ENCODE assay signal across 28 mouse cellular contexts in the genomic region with DNA sequence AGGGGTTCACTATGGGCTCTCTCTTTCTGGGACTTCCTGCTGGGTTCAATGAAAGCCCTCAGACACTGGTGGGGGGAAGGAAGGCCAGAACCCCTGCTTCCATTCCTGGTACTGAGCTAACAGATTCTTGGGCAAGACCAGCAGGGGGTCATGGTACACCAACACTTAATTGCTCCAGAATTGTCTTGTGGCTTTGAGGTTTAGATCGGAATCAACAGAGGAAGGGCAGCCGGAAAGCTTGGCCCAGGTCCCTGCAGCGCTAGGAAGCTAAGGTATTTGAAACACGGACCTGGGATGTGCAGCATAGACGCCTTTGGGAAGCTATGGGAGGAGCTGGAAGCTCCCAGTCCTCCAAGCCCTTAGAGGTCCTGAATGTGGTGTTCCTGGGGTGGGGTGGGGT. TPM values are rescaled to one million over a fixed set of nuclear protein-coding genes. Genes with fewer than 3 reads are reported as not detected.
DNase-seq lines count a peak whose midpoint lies in the region; ATAC-seq and TF ChIP-seq lines count a peak whose summit lies in the region.
"Had no signal": no experiment of that assay in that cellular context is flagged by ENCODE, and none has a peak within 500 bp of the region (broad histone marks: within the 10 kb centered on the region; RNA-seq: fewer than 3 reads in every experiment).

No protein-coding gene starts in this region.

- H3K4me1 ChIP-seq in liver, postnatal 0 days (ENCODE audit: insufficient read depth), result peaks cover 7% of the 10 kb centered on the region
- no peaks in the 10 kb centered on the region for H3K4me1 ChIP-seq in liver, embryonic 12.5 days
- H3K4me1 ChIP-seq in bone marrow, adult 2 months (ENCODE audit: control insufficient read depth, insufficient read depth, low read length), result peaks cover 15% of the 10 kb centered on the region
- H3K4me1 ChIP-seq: heart, embryonic 15.5 days; hindbrain, embryonic 12.5 days; limb, embryonic 13.5 days; stomach, embryonic 15.5 days had no signal

- no peak for TF ChIP-seq EP300 in liver, postnatal 0 days (IDR thresholded peaks at IDR 0.05; ENCODE audit: low read depth)

- H3K4me3 ChIP-seq in liver, postnatal 0 days (ENCODE audit: low read depth, low read length), result no peak overlapping the region
- no peak overlapping the region for H3K4me3 ChIP-seq in liver, embryonic 12.5 days
- H3K4me3 ChIP-seq in bone marrow, adult 2 months (replicated peaks; ENCODE audit: control insufficient read depth, low read depth, low read length), result no peak overlapping the region
- H3K4me3 ChIP-seq: erythroblast, embryonic 14.5 days; heart, embryonic 15.5 days; hindbrain, embryonic 12.5 days; intestine, embryonic 15.5 days; limb, embryonic 13.5 days; stomach, embryonic 15.5 days had no signal

- WGBS in liver, postnatal 0 days (ENCODE audit: insufficient replicate concordance), result 22% methylated on average over 5 of the region's 5 CpGs
- 29% methylated on average over 5 of the region's 5 CpGs for WGBS in liver, embryonic 12.5 days (ENCODE audit: insufficient replicate concordance)
- 7% methylated on average over 5 of the region's 5 CpGs for WGBS in bone marrow, adult 2 months

- H3K36me3 ChIP-seq in liver, postnatal 0 days (replicated peaks; ENCODE audit: insufficient read depth, low read length), result no peaks in the 10 kb centered on the region
- H3K36me3 ChIP-seq in liver, embryonic 12.5 days, result no peaks in the 10 kb centered on the region
- H3K36me3 ChIP-seq: heart, embryonic 15.5 days; hindbrain, embryonic 12.5 days; intestine, embryonic 15.5 days; limb, embryonic 13.5 days; stomach, embryonic 15.5 days had no signal

- H3K4me2 ChIP-seq in liver, postnatal 0 days (ENCODE audit: low read depth, low read length), result no peak overlapping the region
- no peak overlapping the region for H3K4me2 ChIP-seq in liver, embryonic 12.5 days
- H3K4me2 ChIP-seq: heart, embryonic 15.5 days; hindbrain, embryonic 12.5 days; intestine, embryonic 15.5 days; limb, embryonic 13.5 days; liver, embryonic 11.5 days; midbrain, embryonic 11.5 days; stomach, embryonic 15.5 days had no signal

- H3K27ac ChIP-seq in liver, postnatal 0 days (ENCODE audit: low read depth), result peak overlapping the region; percentile 52; the same call in 1 of the 2 replicates
- H3K27ac ChIP-seq in liver, embryonic 12.5 days, result no peak overlapping the region
- peak overlapping the region; percentile 76 for H3K27ac ChIP-seq in bone marrow, adult 2 months (ENCODE audit: control insufficient read depth, insufficient read depth, low read depth, low read length, poor library complexity)
- H3K27ac ChIP-seq: heart, embryonic 15.5 days; hindbrain, embryonic 12.5 days; hindbrain, postnatal 0 days; intestine, embryonic 15.5 days; kidney, postnatal 0 days; limb, embryonic 13.5 days; macrophage; stomach, embryonic 15.5 days had no signal

- no peak for DNase-seq in liver, postnatal 0 days
- peak; percentile 53 for DNase-seq in Muller cell, postnatal 12 days (ENCODE audit: inconsistent ontology term)
- DNase-seq in right cerebral cortex, postnatal 25 days, result no peak
- DNase-seq in layer of hippocampus, postnatal 25 days (ENCODE audit: extremely low spot score in 1 of 2, low spot score in 1 of 2), result no peak
- DNase-seq: adrenal gland, postnatal 14 days; cerebellum, adult 11-12 months; cerebellum, postnatal 10 days; kidney, adult 2 months; lung, adult 18-20 months had no signal

- H3K9me3 ChIP-seq in liver, postnatal 0 days (ENCODE audit: low read length), result no peaks in the 10 kb centered on the region
- no peaks in the 10 kb centered on the region for H3K9me3 ChIP-seq in liver, embryonic 12.5 days (replicated peaks)
- H3K9me3 ChIP-seq: heart, embryonic 15.5 days; hindbrain, embryonic 12.5 days; intestine, embryonic 15.5 days; limb, embryonic 13.5 days; stomach, embryonic 15.5 days had no signal

- H3K9ac ChIP-seq in liver, postnatal 0 days (replicated peaks), result no peak overlapping the region
- H3K9ac ChIP-seq in liver, embryonic 12.5 days, result no peak overlapping the region
- H3K9ac ChIP-seq: heart, embryonic 15.5 days; hindbrain, embryonic 12.5 days; intestine, embryonic 15.5 days; limb, embryonic 13.5 days; stomach, embryonic 15.5 days had no signal

- ATAC-seq in liver, postnatal 0 days, result peak; percentile 16; the same call in 1 of the 2 replicates
- ATAC-seq in liver, embryonic 12.5 days, result no peak
- peak; percentile 65 for ATAC-seq in megakaryocyte progenitor cell, adult 5-6 weeks (replicated peaks; ENCODE audit: poor library complexity)
- ATAC-seq: CD4-positive, CD25-positive, alpha-beta regulatory T cell, adult 4 months; forebrain, embryonic 16.5 days; hindbrain, postnatal 0 days; intestine, embryonic 15.5 days; midbrain, embryonic 16.5 days had no signal

- TF ChIP-seq POLR2A in bone marrow, adult 2 months (IDR thresholded peaks at IDR 0.05; ENCODE audit: borderline replicate concordance, control insufficient read depth, low read depth, low read length), result no peak

- no peaks in the 10 kb centered on the region for H3K27me3 ChIP-seq in liver, postnatal 0 days (ENCODE audit: insufficient read depth, low read length)
- H3K27me3 ChIP-seq in liver, embryonic 12.5 days (replicated peaks), result 0 out of 2 replicates have a peak, but pooled peaks cover 13% of the 10 kb centered on the region
- H3K27me3 ChIP-seq: heart, embryonic 15.5 days; hindbrain, embryonic 12.5 days; intestine, embryonic 15.5 days; limb, embryonic 13.5 days; stomach, embryonic 15.5 days had no signal

- TF ChIP-seq CTCF in liver, postnatal 0 days (IDR thresholded peaks at IDR 0.05; ENCODE audit: low read depth), result no peak
- no peak for TF ChIP-seq CTCF in bone marrow, adult 2 months (IDR thresholded peaks at IDR 0.05; ENCODE audit: control insufficient read depth, insufficient read depth, low read length)

RNA-seq across cellular contexts. Expression of gene Alas1, which starts 10.5 kb away (rescaled TPM):
- polyA plus RNA-seq in liver, postnatal 0 days (2015; fragmentation: Nextera tagmentation; extraction: Ambion mirVana), result 131 and 146 TPM in 2 replicates
- 37.6 and 41.1 TPM in 2 replicates for polyA plus RNA-seq in liver, embryonic 12.5 days (2016; fragmentation: Nextera tagmentation; extraction: Ambion mirVana)
- polyA plus RNA-seq in bone marrow, adult 2 months (2011; ENCODE audit: insufficient read depth, insufficient read length, low replicate concordance, missing spikeins), result 22.5 and 59.7 TPM in 2 replicates
- 559 and 576 TPM in 2 replicates for total RNA-seq in megakaryocyte progenitor cell, adult 5-6 weeks (2015)
- 961 and 988 TPM in 2 replicates for total RNA-seq in megakaryocyte progenitor cell, adult 5-6 weeks (2017)
- total RNA-seq in layer of hippocampus, postnatal 25 days (2021), result 100 to 1,000 TPM; 147 to 151 TPM

RNA-seq across cellular contexts. Expression of gene Poc1a, which starts 21.9 kb away (rescaled TPM):
- polyA plus RNA-seq in liver, postnatal 0 days (2015; fragmentation: Nextera tagmentation; extraction: Ambion mirVana), result 13.0 and 14.5 TPM in 2 replicates
- polyA plus RNA-seq in liver, embryonic 12.5 days (2016; fragmentation: Nextera tagmentation; extraction: Ambion mirVana), result 28.8 and 29.0 TPM in 2 replicates
- 45.1 and 46.9 TPM in 2 replicates for polyA plus RNA-seq in bone marrow, adult 2 months (2011; ENCODE audit: insufficient read depth, insufficient read length, low replicate concordance, missing spikeins)
- total RNA-seq in megakaryocyte progenitor cell, adult 5-6 weeks (2015), result 38.9 and 50.1 TPM in 2 replicates
- total RNA-seq in megakaryocyte progenitor cell, adult 5-6 weeks (2017), result 33.2 and 43.8 TPM in 2 replicates
- total RNA-seq in layer of hippocampus, postnatal 25 days (2021), result 10 to 100 TPM; 11.7 to 13.0 TPM

RNA-seq across cellular contexts. Expression of gene Tlr9, which starts 36.6 kb away (rescaled TPM):
- 0.07 and 0.16 TPM in 2 replicates for polyA plus RNA-seq in liver, postnatal 0 days (2015; fragmentation: Nextera tagmentation; extraction: Ambion mirVana)
- 0.06 TPM in 1 of 2 replicates, not detected in the other for polyA plus RNA-seq in liver, embryonic 12.5 days (2016; fragmentation: Nextera tagmentation; extraction: Ambion mirVana)
- 0.56 and 3.6 TPM in 2 replicates for polyA plus RNA-seq in bone marrow, adult 2 months (2011; ENCODE audit: insufficient read depth, insufficient read length, low replicate concordance, missing spikeins)
- 2.2 and 4.5 TPM in 2 replicates for total RNA-seq in megakaryocyte progenitor cell, adult 5-6 weeks (2015)
- 0.37 and 0.46 TPM in 2 replicates for total RNA-seq in megakaryocyte progenitor cell, adult 5-6 weeks (2017)
- total RNA-seq in layer of hippocampus, postnatal 25 days (2021), result 1 to 10 TPM; 1.2 to 1.5 TPM
- polyA plus RNA-seq: CD4-positive, CD25-positive, alpha-beta regulatory T cell, adult 4 months; forebrain, embryonic 11.5 days; forebrain, embryonic 16.5 days; liver, embryonic 11.5 days; midbrain, embryonic 11.5 days; midbrain, embryonic 16.5 days; neural tube, embryonic 11.5 days had no signal

RNA-seq across cellular contexts. Expression of gene Twf2, which starts 56.1 kb away (rescaled TPM):
- 22.4 and 23.0 TPM in 2 replicates for polyA plus RNA-seq in liver, postnatal 0 days (2015; fragmentation: Nextera tagmentation; extraction: Ambion mirVana)
- polyA plus RNA-seq in liver, embryonic 12.5 days (2016; fragmentation: Nextera tagmentation; extraction: Ambion mirVana), result 34.7 and 35.9 TPM in 2 replicates
- 21.7 and 63.2 TPM in 2 replicates for polyA plus RNA-seq in bone marrow, adult 2 months (2011; ENCODE audit: insufficient read depth, insufficient read length, low replicate concordance, missing spikeins)
- 45.1 and 46.4 TPM in 2 replicates for total RNA-seq in megakaryocyte progenitor cell, adult 5-6 weeks (2015)
- 67.5 and 80.6 TPM in 2 replicates for total RNA-seq in megakaryocyte progenitor cell, adult 5-6 weeks (2017)
- 10 to 100 TPM; 52.3 to 57.2 TPM for total RNA-seq in layer of hippocampus, postnatal 25 days (2021)

RNA-seq across cellular contexts. Expression of gene Ppm1m, which starts 59.4 kb away (rescaled TPM):
- 11.0 and 11.1 TPM in 2 replicates for polyA plus RNA-seq in liver, postnatal 0 days (2015; fragmentation: Nextera tagmentation; extraction: Ambion mirVana)
- 17.0 and 17.8 TPM in 2 replicates for polyA plus RNA-seq in liver, embryonic 12.5 days (2016; fragmentation: Nextera tagmentation; extraction: Ambion mirVana)
- 32.4 and 91.7 TPM in 2 replicates for polyA plus RNA-seq in bone marrow, adult 2 months (2011; ENCODE audit: insufficient read depth, insufficient read length, low replicate concordance, missing spikeins)
- total RNA-seq in megakaryocyte progenitor cell, adult 5-6 weeks (2015), result 14.3 and 16.9 TPM in 2 replicates
- 15.5 and 23.7 TPM in 2 replicates for total RNA-seq in megakaryocyte progenitor cell, adult 5-6 weeks (2017)
- total RNA-seq in layer of hippocampus, postnatal 25 days (2021), result 10 to 100 TPM; 15.6 to 16.6 TPM
